Mouse (Mus musculus) liver, adult (tissue): ENCODE data around the gene Kif11.

ENCODE experiments used
- GATA4 ChIP-seq: IDR thresholded peaks from 2 replicates; pipeline ENCODE4 v1.6.1; 2014; ENCODE audit warnings: mild to moderate bottlenecking, low read length; ENCODE audit not compliant: insufficient replicate concordance

Gene Kif11

DNA sequence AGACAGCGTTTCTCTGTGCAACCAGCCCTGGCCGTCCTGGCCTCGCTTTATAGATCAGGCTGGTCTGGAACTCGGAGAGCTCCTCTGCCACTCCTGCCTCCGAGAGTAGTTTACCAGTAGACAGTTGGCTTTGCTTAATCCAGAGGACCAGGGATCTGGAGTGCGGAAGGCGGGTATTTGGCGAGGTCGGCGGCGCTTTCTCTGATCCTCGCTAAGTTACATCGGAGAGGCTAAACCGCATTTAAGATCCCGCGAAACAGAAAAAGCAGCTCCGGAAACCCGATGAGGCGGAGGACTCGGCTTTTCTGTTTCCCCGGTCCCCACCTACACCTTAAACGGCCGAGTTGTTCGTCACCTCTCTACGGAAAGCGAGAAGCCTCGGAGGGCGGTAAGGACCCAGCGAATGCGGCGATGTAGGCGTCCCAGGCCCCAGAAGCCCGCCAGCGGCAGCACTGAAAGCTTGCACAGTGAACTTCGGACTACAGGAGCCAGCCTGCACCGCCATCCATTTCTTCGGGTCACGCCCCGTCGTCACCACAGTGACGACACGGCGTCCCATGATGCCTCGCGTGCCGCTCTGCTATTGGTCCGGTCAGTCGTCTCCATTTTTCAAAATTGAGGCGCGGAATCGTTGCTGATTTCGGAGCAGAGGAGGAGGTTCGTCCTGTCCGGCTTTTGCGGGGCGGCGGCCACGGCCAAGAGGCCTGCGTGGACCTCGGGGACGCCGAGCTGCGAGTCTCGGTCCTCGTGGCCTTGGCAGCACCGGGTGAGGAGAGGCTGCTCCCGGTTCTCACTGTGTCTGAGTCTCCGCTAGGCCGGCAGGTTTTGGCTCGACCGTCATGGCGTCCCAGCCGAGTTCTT, at the start of gene Kif11:
TSS of gene Kif11 (plus strand) at position 649 of the 861 bp plus-strand sequence.
- no peak; the same call in 1 of the 2 replicates for TF ChIP-seq GATA4

GRCm38 (mm10) chr19:37327216-37327615, 49.0 kb upstream of the Kif11 start:
- no peak for TF ChIP-seq GATA4

GRCm38 (mm10) chr19:37332726-37333125, 43.5 kb upstream of the Kif11 start:
- no peak for TF ChIP-seq GATA4

- no peak for TF ChIP-seq GATA4
Observed at GRCm38 (mm10) chr19:37333357-37333756, 42.8 kb upstream of the Kif11 start.

DNA sequence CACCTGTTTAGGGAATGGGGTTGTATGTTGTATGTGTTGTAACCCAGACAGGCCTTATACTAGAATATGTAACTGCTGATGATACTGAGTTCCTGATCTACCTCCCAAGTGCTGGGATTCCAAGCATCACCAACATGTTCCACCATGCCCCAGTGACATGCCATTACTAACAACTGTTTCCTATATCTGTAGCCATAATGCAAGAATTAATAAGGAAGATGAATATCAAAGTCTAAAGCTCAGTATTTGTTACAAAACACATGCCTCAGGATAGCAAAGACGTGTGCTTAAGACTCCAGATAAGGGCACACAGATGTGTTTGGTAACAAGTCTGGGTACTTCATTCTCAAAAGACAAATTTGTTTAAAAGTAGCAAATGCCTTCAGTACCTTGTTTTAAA, 40.8 kb upstream of the Kif11 start:
- no peak for TF ChIP-seq GATA4

DNA sequence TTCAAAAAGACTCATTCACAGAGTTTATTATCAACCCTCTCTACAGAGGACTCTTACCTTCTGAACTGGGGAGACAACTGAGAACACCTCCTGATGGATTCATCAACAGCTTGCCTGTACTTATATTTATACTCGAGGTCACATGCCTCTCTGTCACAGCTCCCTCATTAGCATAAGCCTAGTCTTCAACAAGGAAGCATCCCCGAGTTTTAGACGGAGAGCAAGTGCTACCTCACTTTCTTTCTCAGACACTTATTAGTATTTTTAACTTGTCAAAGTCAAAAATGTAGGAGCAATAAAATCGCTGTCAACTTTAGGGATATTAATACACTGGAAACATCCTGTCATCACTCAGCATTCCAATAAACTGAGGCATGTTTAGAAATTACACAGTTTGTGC, 38.5 kb upstream of the Kif11 start, which contains the start of gene Ide:
TSS of gene Ide (minus strand) at position 101 of the 400 bp plus-strand sequence.
- TF ChIP-seq GATA4 = no peak

- no peak for TF ChIP-seq GATA4
Observed at GRCm38 (mm10) chr19:37340495-37340894, 35.7 kb upstream of the Kif11 start.

DNA sequence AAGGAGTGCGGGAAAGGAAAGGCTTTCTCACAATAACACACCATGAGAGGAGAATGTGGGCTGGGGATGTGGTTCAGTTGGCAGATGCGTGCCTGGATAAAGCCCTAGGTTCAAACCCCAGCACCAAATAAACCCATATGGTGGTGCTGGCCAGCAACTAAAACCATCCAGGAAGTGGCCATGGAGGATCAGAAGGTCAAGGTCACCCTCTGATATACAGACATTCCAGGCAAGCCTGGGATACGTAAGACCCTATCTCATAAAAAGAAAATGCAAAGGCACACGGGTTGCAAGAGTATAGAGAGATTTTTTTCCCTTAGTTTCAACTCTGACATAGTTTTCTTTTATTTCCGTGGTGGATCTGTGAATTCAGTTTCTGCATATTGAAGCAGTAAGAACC, 35.3 kb upstream of the Kif11 start:
- no peak for TF ChIP-seq GATA4

- TF ChIP-seq GATA4 = no peak
Observed at GRCm38 (mm10) chr19:37343899-37344298, 32.3 kb upstream of the Kif11 start.

- TF ChIP-seq GATA4 = no peak
Observed at GRCm38 (mm10) chr19:37346258-37346657, 29.9 kb upstream of the Kif11 start.

DNA sequence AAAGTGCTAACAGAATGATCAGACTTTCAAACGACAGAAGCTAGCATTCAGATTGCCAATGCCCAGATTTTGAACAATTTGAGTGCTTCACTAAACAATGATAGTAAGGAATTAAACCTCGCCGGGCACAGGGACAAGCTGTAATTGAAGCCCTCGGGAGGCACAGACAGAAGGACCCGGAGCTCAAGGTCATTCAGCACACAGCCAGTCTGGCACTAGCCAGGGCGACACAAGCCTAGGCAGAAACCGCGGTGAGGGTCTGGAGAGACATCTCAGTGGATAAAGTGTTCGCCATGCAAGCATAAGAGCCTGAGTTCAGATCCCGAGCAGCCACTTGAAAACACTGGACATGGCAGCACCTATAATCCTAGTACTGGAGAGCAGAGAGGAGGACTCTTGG, 27.9 kb upstream of the Kif11 start:
- no peak for TF ChIP-seq GATA4

DNA sequence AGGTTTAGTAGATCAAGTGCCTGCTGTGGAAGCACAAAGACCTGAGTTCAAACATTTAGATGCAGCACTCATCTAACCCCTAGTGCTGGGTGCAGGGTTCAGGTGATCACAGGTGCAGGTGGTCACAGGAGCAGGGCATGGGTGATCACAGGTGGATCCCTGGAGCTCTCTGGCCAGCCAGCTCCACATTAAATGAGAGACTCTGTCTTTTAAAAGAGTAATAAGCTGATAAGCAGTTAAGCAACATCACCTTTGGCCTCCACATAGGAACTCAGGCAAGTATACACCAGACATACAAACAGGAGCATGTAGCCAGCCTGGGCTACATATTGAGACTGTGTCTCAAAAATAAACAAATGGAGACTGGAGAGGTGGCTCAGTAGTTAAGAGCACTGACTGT, 27.3 kb upstream of the Kif11 start:
- TF ChIP-seq GATA4 = peak; percentile 40; the same call in 1 of the 2 replicates

DNA sequence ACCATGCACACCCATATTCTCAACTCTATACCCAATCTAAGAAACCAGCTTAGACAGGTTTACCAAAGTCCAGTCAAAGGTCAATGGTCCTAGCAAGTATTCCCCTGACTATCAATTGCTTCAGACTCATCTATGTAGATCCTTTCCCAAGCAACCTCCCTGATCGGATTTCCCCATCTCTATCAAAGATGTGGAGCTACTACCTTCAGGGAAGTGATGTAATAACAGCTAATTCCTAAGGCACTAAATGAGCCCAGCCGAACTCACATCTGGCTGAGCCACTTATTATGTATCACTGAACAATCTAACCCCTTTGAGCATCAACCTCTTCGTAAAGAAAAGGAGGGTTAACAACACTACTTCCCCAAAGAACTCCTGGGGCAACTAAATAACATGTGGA, 23.4 kb upstream of the Kif11 start:
- TF ChIP-seq GATA4 = no peak

- TF ChIP-seq GATA4 = no peak
Observed at GRCm38 (mm10) chr19:37353331-37353730, 22.9 kb upstream of the Kif11 start.

DNA sequence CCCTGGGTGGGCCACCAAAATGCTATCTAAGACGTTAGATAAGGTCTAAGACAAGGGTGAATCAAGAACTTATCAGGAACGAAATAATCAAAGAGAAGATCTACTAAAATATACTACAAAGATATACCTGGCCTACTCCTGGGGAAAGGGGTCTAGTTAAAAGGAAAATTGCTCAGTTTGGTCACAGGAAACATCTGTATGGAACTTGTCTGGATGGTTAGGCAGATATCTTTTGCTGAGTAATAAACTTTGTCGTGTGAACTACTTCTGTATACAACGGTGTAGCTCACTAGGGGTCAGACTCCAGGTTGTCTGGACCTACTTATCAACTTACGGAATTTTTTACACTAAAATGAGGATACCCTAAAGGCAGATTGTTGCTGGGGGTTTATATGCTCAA, 16.2 kb upstream of the Kif11 start:
- no peak for TF ChIP-seq GATA4

- no peak for TF ChIP-seq GATA4
Observed at GRCm38 (mm10) chr19:37362545-37362944, 13.7 kb upstream of the Kif11 start.
